Mouse (Mus musculus): ENCODE measurements around the gene Dcaf12l2.

The Dcaf12l2 gene

GRCm38 (mm10) chrX:44367646-44368521 is at the start of gene Dcaf12l2:
Dcaf12l2 (minus strand) TSS chrX:44368342.
- no peak for DNase-seq (ENCODE audit: low read depth, low spot score)

DNA sequence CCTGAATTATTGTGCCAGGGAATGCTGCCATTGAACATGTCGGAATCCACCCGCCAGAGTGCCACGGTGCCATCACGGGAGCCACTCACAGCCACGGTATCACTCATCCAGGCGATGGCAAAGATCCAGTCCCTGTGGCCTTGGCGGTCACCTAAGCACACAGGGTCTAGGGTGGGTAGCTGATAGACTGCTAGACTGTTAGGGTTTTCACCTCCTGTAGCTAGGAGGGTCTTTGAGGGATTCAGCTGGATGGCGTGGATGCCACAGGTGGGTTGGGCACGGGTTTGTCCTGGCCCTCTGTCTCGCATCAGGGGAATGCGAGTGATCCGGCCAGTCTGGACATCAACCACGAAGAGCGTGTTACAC is 879 bp downstream of the Dcaf12l2 start:
- DNase-seq (ENCODE audit: low read depth, low spot score) = no peak

All from retina, adult 2 months (tissue).